Mouse (Mus musculus) central nervous system, embryonic 18 days (tissue): ENCODE measurements around the gene Olfr1180. TPM values are rescaled to one million over a fixed set of nuclear protein-coding genes. Genes with fewer than 3 reads are reported as not detected.

Experiments
- polyA plus RNA-seq: library from polyadenylated mRNA; depleted of rRNA; stranded (reverse); fragments of >200 nt; gene quantifications from 2 replicates; pipeline ENCODE4 v1.2.3, GENCODE M21; 2012; rRNA removed

Olfr1180 gene
- not detected in 2 replicates for polyA plus RNA-seq

GRCm38 (mm10) chr2:88419051-88419450, at the start of gene Olfr1180:
TSS of gene Olfr1180 (minus strand) at chr2:88419151.

GRCm38 (mm10) chr2:88454567-88454966, 35.6 kb upstream of the Olfr1180 start, which contains the start of gene Olfr1183:
TSS of gene Olfr1183 (plus strand) at chr2:88454867.

GRCm38 (mm10) chr2:88449031-88449430, 30.1 kb upstream of the Olfr1180 start, which contains the start of gene Gm13757:
TSS of gene Gm13757 (minus strand) at chr2:88449131.

GRCm38 (mm10) chr2:88426071-88426470, 7.1 kb upstream of the Olfr1180 start, which contains the start of gene Olfr1181:
TSS of gene Olfr1181 (minus strand) at chr2:88426171.

GRCm38 (mm10) chr2:88406353-88406752, 12.6 kb downstream of the Olfr1180 start, which contains the start of gene Olfr1179:
TSS of gene Olfr1179 (minus strand) at chr2:88406453.

GRCm38 (mm10) chr2:88386762-88387161, 32.2 kb downstream of the Olfr1180 start, which contains the start of gene Olfr1178:
TSS of gene Olfr1178 (plus strand) at chr2:88387062.

Other genes with a start within 250 kb of the Olfr1180 start
- not detected in 2 replicates for gene Olfr1168, start 237.3 kb downstream of the Olfr1180 start, polyA plus RNA-seq
- not detected in 2 replicates for gene Olfr1170, start 190.8 kb downstream of the Olfr1180 start, polyA plus RNA-seq
- not detected in 2 replicates for gene Olfr1173, start 139.3 kb downstream of the Olfr1180 start, polyA plus RNA-seq
- gene Olfr1174-ps, start 104.0 kb downstream of the Olfr1180 start, polyA plus RNA-seq: not detected in 2 replicates
- gene Olfr1175-ps, start 91.9 kb downstream of the Olfr1180 start, polyA plus RNA-seq: not detected in 2 replicates
- not detected in 2 replicates for gene Olfr1176, start 82.4 kb downstream of the Olfr1180 start, polyA plus RNA-seq
- not detected in 2 replicates for gene Olfr1177-ps, start 72.7 kb downstream of the Olfr1180 start, polyA plus RNA-seq
- gene Olfr1178, start 32.1 kb downstream of the Olfr1180 start, polyA plus RNA-seq: not detected in 2 replicates
- gene Olfr1179, start 12.7 kb downstream of the Olfr1180 start, polyA plus RNA-seq: not detected in 2 replicates
- not detected in 2 replicates for gene Olfr1181, start 7.0 kb upstream of the Olfr1180 start, polyA plus RNA-seq
- not detected in 2 replicates for gene Gm13757, start 30.0 kb upstream of the Olfr1180 start, polyA plus RNA-seq
- gene Olfr1183, start 35.7 kb upstream of the Olfr1180 start, polyA plus RNA-seq: not detected in 2 replicates
- gene Olfr1184, start 64.4 kb upstream of the Olfr1180 start, polyA plus RNA-seq: not detected in 2 replicates
- gene Olfr1185-ps1, start 74.2 kb upstream of the Olfr1180 start, polyA plus RNA-seq: not detected in 2 replicates
- gene Olfr1186, start 99.4 kb upstream of the Olfr1180 start, polyA plus RNA-seq: not detected in 2 replicates
- not detected in 2 replicates for gene Olfr1188, start 137.8 kb upstream of the Olfr1180 start, polyA plus RNA-seq
- gene Olfr1189, start 167.3 kb upstream of the Olfr1180 start, polyA plus RNA-seq: not detected in 2 replicates
- gene Olfr1191-ps1, start 221.4 kb upstream of the Olfr1180 start, polyA plus RNA-seq: not detected in 2 replicates
- gene Olfr1192-ps1, start 229.4 kb upstream of the Olfr1180 start, polyA plus RNA-seq: not detected in 2 replicates